Mouse (Mus musculus) ovary, postnatal 14 days (tissue): Measurements from ENCODE around the gene Itprip.

ENCODE experiments used
- DNase-seq: peaks from one replicate; pipeline ENCODE4 v3.0.0; 2022; ENCODE audit warnings: low spot score

Gene Itprip

GRCm38 (mm10) chr19:47919126-47919965 lies at the start of gene Itprip, which contains the start of gene Cfap43:
Gene Itprip (minus strand): TSS chr19:47919299.
Gene Cfap43 (minus strand): TSS chr19:47919287.
- peak; percentile 72 for DNase-seq

GRCm38 (mm10) chr19:47958181-47958580 lies 39.1 kb upstream of the Itprip start:
- DNase-seq: no peak

- no peak for DNase-seq
Observed at GRCm38 (mm10) chr19:47953169-47953568, 34.1 kb upstream of the Itprip start.

- DNase-seq: no peak
Observed at GRCm38 (mm10) chr19:47950946-47951345, 31.8 kb upstream of the Itprip start.

GRCm38 (mm10) chr19:47946821-47947465 lies 27.8 kb upstream of the Itprip start:
- DNase-seq: no peak

GRCm38 (mm10) chr19:47939361-47939760 lies 20.3 kb upstream of the Itprip start:
- no peak for DNase-seq

- peak; percentile 24 for DNase-seq
Observed at GRCm38 (mm10) chr19:47937443-47938406, 18.6 kb upstream of the Itprip start, which contains the start of gene Cfap58. Gene Cfap58 (plus strand): TSS chr19:47937675.

GRCm38 (mm10) chr19:47936938-47937337 lies 17.8 kb upstream of the Itprip start:
- no peak for DNase-seq

- no peak for DNase-seq
Observed at GRCm38 (mm10) chr19:47936490-47936889, 17.4 kb upstream of the Itprip start.

GRCm38 (mm10) chr19:47935530-47935929 lies 16.4 kb upstream of the Itprip start:
- DNase-seq: no peak

- DNase-seq: no peak
Observed at GRCm38 (mm10) chr19:47934636-47935238, 15.6 kb upstream of the Itprip start.

- DNase-seq: no peak
Observed at GRCm38 (mm10) chr19:47934146-47934545, 15.0 kb upstream of the Itprip start.

- no peak for DNase-seq
Observed at GRCm38 (mm10) chr19:47931982-47932638, 13.0 kb upstream of the Itprip start.

GRCm38 (mm10) chr19:47929043-47929442 lies 9.9 kb upstream of the Itprip start:
- no peak for DNase-seq

- DNase-seq: no peak
Observed at GRCm38 (mm10) chr19:47927032-47927431, 7.9 kb upstream of the Itprip start.

- DNase-seq: no peak
Observed at GRCm38 (mm10) chr19:47925819-47926218, 6.7 kb upstream of the Itprip start.

- DNase-seq: peak; percentile 15
Observed at GRCm38 (mm10) chr19:47919966-47920375, 872 bp upstream of the Itprip start.

- DNase-seq: no peak
Observed at GRCm38 (mm10) chr19:47918455-47919101, 521 bp downstream of the Itprip start.

- DNase-seq: no peak
Observed at GRCm38 (mm10) chr19:47918016-47918415, 1.1 kb downstream of the Itprip start.

- no peak for DNase-seq
Observed at GRCm38 (mm10) chr19:47917396-47917795, 1.7 kb downstream of the Itprip start.

- DNase-seq: no peak
Observed at GRCm38 (mm10) chr19:47915251-47915650, 3.8 kb downstream of the Itprip start.
